8 mouse cellular contexts compared by ENCODE assay signal in genomic region chr13:92131384-92132150, GRCm38 (mm10). TPM values are rescaled to one million over a fixed set of nuclear protein-coding genes. Genes with fewer than 3 reads are reported as not detected.
A peak's percentile ranks its signal among the peaks of the same experiment; 100 is the strongest.
DNase-seq lines count a peak whose midpoint lies in the region; ATAC-seq and TF ChIP-seq lines count a peak whose summit lies in the region.

TSS of gene Rasgrf2 (minus strand) at chr13:92131656.

- H3K27ac ChIP-seq in heart, adult 2 months = peak within 1 kb of the TSS; percentile 82
- no peak within 1 kb of the TSS for H3K27ac ChIP-seq in limb, embryonic 12.5 days
- H3K27ac ChIP-seq in midbrain, postnatal 0 days (ENCODE audit: low read depth, low read length) = peak within 1 kb of the TSS; percentile 75

- peak within 1 kb of the TSS; percentile 98 for H3K4me2 ChIP-seq in limb, embryonic 12.5 days
- peak within 1 kb of the TSS; percentile 85 for H3K4me2 ChIP-seq in midbrain, postnatal 0 days (ENCODE audit: low read depth, low read length, poor library complexity, severe bottlenecking)

- ATAC-seq in limb, embryonic 12.5 days (ENCODE audit: insufficient number of reproducible peaks, insufficient read depth, low FRiP score, low TSS enrichment, low read depth) = peak; percentile 78; the same call in 1 of the 2 replicates
- ATAC-seq in midbrain, postnatal 0 days (ENCODE audit: low FRiP score) = peak; percentile 87

- no peaks in the 10 kb centered on the region for H3K36me3 ChIP-seq in heart, adult 2 months (ENCODE audit: control insufficient read depth, insufficient read depth, low read length)
- no peaks in the 10 kb centered on the region for H3K36me3 ChIP-seq in limb, embryonic 12.5 days
- no peaks in the 10 kb centered on the region for H3K36me3 ChIP-seq in midbrain, postnatal 0 days (ENCODE audit: insufficient read depth, low read length)

- intact Hi-C loops in heart, adult 2 months (cut with DNase I) = loop anchor here (2.0 kb wide), 1 partner anchor 21 kb away; no protein-coding TSS in a partner anchor

- peak within 1 kb of the TSS; percentile 94 for H3K9ac ChIP-seq in heart, adult 2 months (ENCODE audit: low read depth, low read length)
- H3K9ac ChIP-seq in limb, embryonic 12.5 days (replicated peaks) = peak within 1 kb of the TSS; percentile 47
- peak within 1 kb of the TSS; percentile 63 for H3K9ac ChIP-seq in midbrain, postnatal 0 days (replicated peaks; ENCODE audit: low read length, poor library complexity, severe bottlenecking)

- peaks cover 4% of the 10 kb centered on the region; the same call in 1 of the 2 replicates for H3K27me3 ChIP-seq in heart, adult 2 months (ENCODE audit: control insufficient read depth, insufficient read depth, low read length)
- peaks cover 50% of the 10 kb centered on the region for H3K27me3 ChIP-seq in limb, embryonic 12.5 days
- no peaks in the 10 kb centered on the region for H3K27me3 ChIP-seq in midbrain, postnatal 0 days (ENCODE audit: insufficient read depth, low read length)

- H3K79me2 ChIP-seq in heart, adult 2 months (replicated peaks; ENCODE audit: control insufficient read depth, insufficient read depth, low read length) = peaks cover 2% of the 10 kb centered on the region; the same call in 1 of the 2 replicates

- DNase-seq in cerebellum, postnatal 25 days = peak; percentile 8 to 9
- no peak for DNase-seq in cerebellum, adult 9-10 months
- peak; percentile 69 for DNase-seq in embryo, embryonic 11 days
- peak; percentile 53 to 68 for DNase-seq in heart, adult 2 months
- peak; percentile 9 to 21 for DNase-seq in kidney, adult 8-10 months
- peak; percentile 60 for DNase-seq in midbrain, postnatal 0 days (ENCODE audit: low spot score)
- peak; percentile 2 to 5 for DNase-seq in urinary bladder, postnatal 36 days (ENCODE audit: low spot score in 2 of 2)

- H3K4me3 ChIP-seq in heart, adult 2 months = peak within 1 kb of the TSS; percentile 74
- peak within 1 kb of the TSS; percentile 56 for H3K4me3 ChIP-seq in limb, embryonic 12.5 days (replicated peaks)
- peak within 1 kb of the TSS; percentile 75 for H3K4me3 ChIP-seq in midbrain, postnatal 0 days (ENCODE audit: low read depth, low read length)

- TF ChIP-seq EP300 in heart, adult 2 months (IDR thresholded peaks at IDR 0.05; ENCODE audit: insufficient read depth, low read depth, low read length) = no peak

- no peaks in the 10 kb centered on the region for H3K9me3 ChIP-seq in limb, embryonic 12.5 days
- no peaks in the 10 kb centered on the region for H3K9me3 ChIP-seq in midbrain, postnatal 0 days (ENCODE audit: low read length)

- no peak for TF ChIP-seq CTCF in heart, adult 2 months (IDR thresholded peaks at IDR 0.05)
- TF ChIP-seq CTCF in midbrain, postnatal 0 days (IDR thresholded peaks at IDR 0.05) = no peak

- peak; percentile 34; the same call in 1 of the 2 replicates for TF ChIP-seq POLR2A in heart, adult 2 months (IDR thresholded peaks at IDR 0.05; ENCODE audit: insufficient read depth, low read depth, low read length)

- no peaks in the 10 kb centered on the region; the same call in none of the 2 replicates for H3K4me1 ChIP-seq in heart, adult 2 months (ENCODE audit: control insufficient read depth, insufficient read depth, low read length)
- H3K4me1 ChIP-seq in limb, embryonic 12.5 days (replicated peaks) = no peaks in the 10 kb centered on the region; the same call in 1 of the 2 replicates
- peaks cover 4% of the 10 kb centered on the region; the same call in 1 of the 2 replicates for H3K4me1 ChIP-seq in midbrain, postnatal 0 days (ENCODE audit: insufficient read depth, low read length)

- WGBS in heart, adult 2 months = 2% methylated on average over 70 of the region's 70 CpGs
- 2% methylated on average over 70 of the region's 70 CpGs for WGBS in limb, embryonic 12.5 days
- WGBS in midbrain, postnatal 0 days = 2% methylated on average over 66 of the region's 70 CpGs

RNA-seq across cellular contexts. Expression of gene Rasgrf2, which starts in this region (rescaled TPM):
- 10 to 100 TPM; 10.2 to 11.5 TPM for total RNA-seq in heart, adult 2 months (2021)
- polyA plus RNA-seq in heart, adult 2 months (2012; rRNA removed) = 6.4 and 7.6 TPM in 2 replicates
- not detected in 2 replicates for polyA plus RNA-seq in limb, embryonic 12.5 days (2016; fragmentation: Nextera tagmentation; extraction: Ambion mirVana)
- total RNA-seq in midbrain, postnatal 0 days (2014; rRNA removed) = 103 and 105 TPM in 2 replicates
- polyA plus RNA-seq in midbrain, postnatal 0 days (2015; fragmentation: Nextera tagmentation; extraction: Ambion mirVana) = 14.9 and 16.7 TPM in 2 replicates

Comparison
In these comparisons a context has a peak if more than half of its experiments do, and no peak if none do; other contexts are left out.
1. Peak in ATAC-seq, H3K4me3 ChIP-seq, H3K9ac ChIP-seq and H3K4me2 ChIP-seq in limb, embryonic 12.5 days; RNA of the gene not detected or under 1 TPM.